13 mouse cellular contexts compared by ENCODE assay signal in the genomic region with DNA sequence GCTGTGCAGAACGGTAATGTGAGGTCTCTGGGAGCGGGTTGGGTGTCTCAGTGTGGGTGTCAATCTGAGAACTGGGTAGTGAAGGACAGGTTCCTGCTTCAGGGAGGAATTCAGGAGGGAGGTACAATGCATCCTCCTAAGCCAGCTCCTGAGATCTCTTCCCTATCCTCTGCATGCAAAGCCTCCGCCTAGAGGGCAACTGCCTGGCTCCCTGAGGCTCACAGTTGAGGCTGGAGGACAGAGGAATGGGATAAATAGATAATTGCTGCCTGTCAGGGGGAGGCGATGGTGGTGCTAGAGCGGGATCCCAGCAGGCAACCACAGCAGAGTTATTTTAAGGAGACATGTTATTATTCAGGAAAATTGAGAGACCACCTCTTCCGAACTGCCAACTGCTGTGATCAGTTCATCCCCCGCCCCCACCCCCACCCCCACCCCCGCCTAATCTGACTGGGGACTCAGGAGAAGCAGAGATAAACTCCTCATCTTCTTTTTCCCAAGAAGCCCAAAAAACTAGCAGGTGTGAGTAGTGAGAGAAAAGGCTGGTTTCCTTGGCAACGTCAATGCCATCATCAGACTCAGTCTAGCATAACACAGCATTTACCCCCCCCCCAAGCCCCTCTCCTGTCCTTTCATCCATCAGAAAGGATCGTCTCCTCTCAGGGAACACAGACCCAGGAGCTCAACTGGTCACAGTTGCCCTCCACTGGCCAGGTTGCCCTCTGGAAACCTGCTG.
DNase-seq lines count a peak whose midpoint lies in the region; ATAC-seq lines count a peak whose summit lies in the region.
"Had no signal": no experiment of that assay in that cellular context is flagged by ENCODE, and none has a peak within 500 bp of the region (broad histone marks: within the 10 kb centered on the region; RNA-seq: fewer than 3 reads in every experiment).

No protein-coding gene starts in this region.

- no peak overlapping the region for H3K4me3 ChIP-seq in hindbrain, embryonic 10.5 days
- H3K4me3 ChIP-seq in midbrain, embryonic 14.5 days (replicated peaks; ENCODE audit: low read depth, low read length) = no peak overlapping the region
- H3K4me3 ChIP-seq: heart, embryonic 13.5 days; liver, embryonic 15.5 days had no signal

- H3K4me1 ChIP-seq in hindbrain, embryonic 10.5 days (replicated peaks) = peaks cover 21% of the 10 kb centered on the region
- H3K4me1 ChIP-seq in midbrain, embryonic 14.5 days (ENCODE audit: control insufficient read depth, insufficient read depth, low read length) = peaks cover 34% of the 10 kb centered on the region
- H3K4me1 ChIP-seq: liver, embryonic 15.5 days had no signal

- peaks cover 13% of the 10 kb centered on the region; the same call in 1 of the 2 replicates for H3K36me3 ChIP-seq in hindbrain, embryonic 10.5 days
- peaks cover 23% of the 10 kb centered on the region for H3K36me3 ChIP-seq in midbrain, embryonic 14.5 days (ENCODE audit: control insufficient read depth, insufficient read depth, low read length)
- H3K36me3 ChIP-seq: heart, embryonic 13.5 days; liver, embryonic 15.5 days had no signal

- peak overlapping the region; percentile 39 for H3K9ac ChIP-seq in midbrain, embryonic 14.5 days (replicated peaks; ENCODE audit: low read length)
- H3K9ac ChIP-seq: heart, embryonic 13.5 days; liver, embryonic 15.5 days had no signal

- H3K9me3 ChIP-seq in hindbrain, embryonic 10.5 days = no peaks in the 10 kb centered on the region
- no peaks in the 10 kb centered on the region for H3K9me3 ChIP-seq in midbrain, embryonic 14.5 days (ENCODE audit: control insufficient read depth, low read length)
- H3K9me3 ChIP-seq: heart, embryonic 13.5 days; liver, embryonic 15.5 days had no signal

- peak overlapping the region; percentile 62 for H3K27ac ChIP-seq in hindbrain, embryonic 10.5 days
- peak overlapping the region; percentile 97 for H3K27ac ChIP-seq in midbrain, embryonic 14.5 days (replicated peaks; ENCODE audit: low read depth, low read length)
- H3K27ac ChIP-seq: heart, embryonic 13.5 days; liver, embryonic 15.5 days had no signal

- 4% methylated on average over 10 of the region's 10 CpGs for WGBS in hindbrain, embryonic 10.5 days
- WGBS in midbrain, embryonic 14.5 days = 5% methylated on average over 10 of the region's 10 CpGs

- peak; percentile 28 for DNase-seq in right cerebral cortex, postnatal 4 days
- DNase-seq in right cerebral cortex, adult 18-20 months = no peak
- no peak for DNase-seq in hindbrain, embryonic 10.5 days (ENCODE audit: low spot score)
- peak; percentile 82 for DNase-seq in midbrain, embryonic 14.5 days
- DNase-seq in retina, postnatal 1 day = peak; percentile 48
- DNase-seq in cerebellum, postnatal 4 days (ENCODE audit: low spot score in 2 of 2) = no peak
- no peak for DNase-seq in adrenal gland, postnatal 25 days
- no peak for DNase-seq in urinary bladder, postnatal 14 days (ENCODE audit: low spot score)
- DNase-seq: cerebellum, adult 9-10 months; thymus, postnatal 36 days had no signal

- H3K4me2 ChIP-seq in midbrain, embryonic 14.5 days (ENCODE audit: low read length) = peak overlapping the region; percentile 36
- H3K4me2 ChIP-seq: heart, embryonic 13.5 days; liver, embryonic 15.5 days had no signal

- ATAC-seq in midbrain, embryonic 14.5 days (ENCODE audit: low FRiP score, low TSS enrichment) = peak; percentile 67
- ATAC-seq: intestine, embryonic 16.5 days had no signal

- no peaks in the 10 kb centered on the region for H3K27me3 ChIP-seq in hindbrain, embryonic 10.5 days (ENCODE audit: insufficient read depth, poor library complexity, severe bottlenecking)
- H3K27me3 ChIP-seq in midbrain, embryonic 14.5 days (ENCODE audit: control insufficient read depth, insufficient read depth, low read length) = no peaks in the 10 kb centered on the region
- H3K27me3 ChIP-seq: heart, embryonic 13.5 days; liver, embryonic 15.5 days had no signal

Comparison
In these comparisons a context has a peak if more than half of its experiments do, and no peak if none do; other contexts are left out.
1. DNase-seq: peak in right cerebral cortex, postnatal 4 days (single experiment), midbrain, embryonic 14.5 days (single experiment) and retina, postnatal 1 day (single experiment); none in right cerebral cortex, adult 18-20 months (single experiment), hindbrain, embryonic 10.5 days (single experiment), cerebellum, postnatal 4 days (0 of 2), adrenal gland, postnatal 25 days (single experiment) and urinary bladder, postnatal 14 days (single experiment).